Mouse (Mus musculus) heart, postnatal 10 days (tissue): Measurements from ENCODE around the gene Gm21095. TPM values are rescaled to one million over a fixed set of nuclear protein-coding genes. Genes with fewer than 3 reads are reported as not detected.
"Not testable (repeated sequence)": the region's sequence is repeated elsewhere in the genome, so short reads cannot be mapped to it uniquely, and the experiment has no call there.

Experiments used
- DNase-seq, 2 experiments: peaks; one replicate each; pipeline ENCODE4 v3.0.0; 2021
- intact Hi-C: fragments of 180-260 bp; cut with DNase I; formaldehyde crosslinking; loops from one replicate; pipeline ENCODE4 v1.15.1; 2025
- total RNA-seq, 2 experiments: library from RNA; stranded (reverse); gene quantifications; 2 replicates each; pipeline ENCODE4 v1.2.3; 2021

The Gm21095 gene
- total RNA-seq = not detected

GRCm38 (mm10) chrY:84096979-84097378 lies at the start of gene Gm21095:
Gene Gm21095, plus strand, starts transcription at chrY:84097279.
- intact Hi-C loops = not testable (repeated sequence)

More at GRCm38 (mm10) chrY:84096979-84097378, at the start of gene Gm21095:
- DNase-seq = not testable (repeated sequence)
